Mouse (Mus musculus) embryonic facial prominence, embryonic 15.5 days (tissue): ENCODE data around the gene Tsfm. TPM values are rescaled to one million over a fixed set of nuclear protein-coding genes. Genes with fewer than 3 reads are reported as not detected.
"Not testable (repeated sequence)": the region's sequence is repeated elsewhere in the genome, so short reads cannot be mapped to it uniquely, and the experiment has no call there.

Experiments
- ATAC-seq: fragments of 200-750 bp; cut with Nextera tagmentation; 2 replicates; pipeline ENCODE4 v1.8.0; 2017; ENCODE audit warnings: low read depth, moderate TSS enrichment; ENCODE audit not compliant: insufficient number of reproducible peaks, low FRiP score, low TSS enrichment
- H3K27ac ChIP-seq: fragments of 300-500 bp; sonication (generic); replicated peaks from 2 replicates; pipeline ENCODE4 v1.5.1; 2015; ENCODE audit warnings: mild to moderate bottlenecking, inconsistent platforms
- H3K27me3 ChIP-seq: fragments of 300-500 bp; sonication (generic); 2 replicates; pipeline ENCODE4 v1.6.1; 2015; ENCODE audit warnings: inconsistent platforms
- H3K36me3 ChIP-seq: fragments of 300-500 bp; sonication (generic); 2 replicates; pipeline ENCODE4 v1.6.1; 2015; ENCODE audit warnings: mild to moderate bottlenecking, inconsistent platforms
- H3K4me1 ChIP-seq: fragments of 300-500 bp; sonication (generic); 2 replicates; pipeline ENCODE4 v1.6.1; 2015; ENCODE audit warnings: inconsistent platforms
- H3K4me2 ChIP-seq: fragments of 300-500 bp; sonication (generic); replicated peaks from 2 replicates; pipeline ENCODE4 v1.6.1; 2015; ENCODE audit warnings: mild to moderate bottlenecking, inconsistent platforms
- H3K4me3 ChIP-seq: fragments of 300-500 bp; sonication (generic); replicated peaks from 2 replicates; pipeline ENCODE4 v1.5.1; 2015; ENCODE audit warnings: mild to moderate bottlenecking, inconsistent platforms
- H3K9ac ChIP-seq: fragments of 300-500 bp; sonication (generic); 2 replicates; pipeline ENCODE4 v1.6.1; 2015; ENCODE audit warnings: inconsistent platforms
- H3K9me3 ChIP-seq: fragments of 300-500 bp; sonication (generic); replicated peaks from 2 replicates; pipeline ENCODE4 v1.6.1; 2016; ENCODE audit warnings: inconsistent platforms
- WGBS: fragments of 180-500 bp; shearing (Covaris S2); methylation state at CpG from one replicate; pipeline ENCODE4 v1.1.7; 2015; 5-methylcytosine and 5-hydroxymethylcytosine counted together
- polyA plus RNA-seq: library from polyadenylated mRNA; unstranded; fragments of >200 nt; fragmentation: Nextera tagmentation; extraction: Ambion mirVana; gene quantifications from 2 replicates; pipeline ENCODE4 v1.2.1, GENCODE M21; 2015

Tsfm gene
- polyA plus RNA-seq, 1 experiment from 2014 or later: 68.8 TPM

- 70% methylated on average over 5 of the region's 5 CpGs for WGBS
- Histone ChIP-seq H3K36me3 (peaks cover 30% of the 10 kb centered on the region), H3K4me1 (peaks cover 33% of the 10 kb centered on the region), H3K27ac (peak overlapping the region; percentile 71; the same call in 1 of the 2 replicates), H3K9ac (no peak overlapping the region), H3K9me3 (no peaks in the 10 kb centered on the region), H3K27me3 (no peaks in the 10 kb centered on the region), H3K4me2 (no peak overlapping the region), H3K4me3 (no peak overlapping the region)
- ATAC-seq: no peak
Observed at GRCm38 (mm10) chr10:127062503-127062902, 31.9 kb upstream of the Tsfm start.

DNA sequence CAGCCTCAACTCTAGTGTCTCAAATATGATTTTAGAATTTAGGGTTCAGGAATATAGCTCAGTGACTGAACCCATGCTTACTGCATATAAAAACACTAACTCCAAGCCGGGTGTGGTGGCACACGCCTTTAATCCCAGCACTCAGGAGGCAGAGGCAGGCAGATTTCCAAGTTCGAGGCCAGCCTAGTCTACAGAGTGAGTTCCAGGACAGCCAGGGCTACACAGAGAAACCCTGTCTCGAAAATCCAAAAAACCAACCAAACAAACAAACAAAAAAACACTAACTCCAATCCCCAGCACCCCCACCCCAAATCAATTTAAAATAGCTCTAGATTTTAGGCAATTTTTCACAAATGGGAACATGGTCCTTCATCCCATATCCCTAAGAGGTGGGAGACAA is 31.5 kb upstream of the Tsfm start:
- H3K9ac ChIP-seq, ATAC-seq, H3K27ac ChIP-seq, H3K4me2 ChIP-seq, H3K9me3 ChIP-seq, H3K4me3 ChIP-seq, H3K27me3 ChIP-seq: not testable (repeated sequence)
- Histone ChIP-seq H3K4me1 (peaks cover 33% of the 10 kb centered on the region), H3K36me3 (peaks cover 30% of the 10 kb centered on the region)
- 87% methylated on average over 4 of the region's 4 CpGs for WGBS

DNA sequence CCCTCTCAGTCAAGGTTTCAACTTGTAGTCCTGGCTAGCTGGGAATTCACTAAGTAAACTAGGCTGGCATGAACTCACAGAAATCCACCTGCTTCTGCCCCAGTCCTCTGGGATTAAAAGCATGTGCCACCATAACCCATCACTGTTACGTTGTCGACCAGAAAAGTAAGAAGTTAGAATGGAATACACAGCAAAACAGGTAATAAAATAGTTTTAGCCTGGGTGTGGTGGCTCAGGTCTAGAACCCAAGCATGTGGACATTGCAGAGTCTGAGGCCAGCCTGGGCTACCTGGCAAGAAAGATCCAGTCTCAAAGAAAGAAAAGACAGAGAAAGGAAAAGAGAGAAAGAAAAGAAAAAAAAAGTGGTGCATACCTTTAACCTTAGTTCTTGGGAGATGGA is 30.9 kb upstream of the Tsfm start:
- H3K4me2 ChIP-seq: no peak overlapping the region
- H3K9me3 ChIP-seq: no peaks in the 10 kb centered on the region
- no peak overlapping the region for H3K27ac ChIP-seq
- H3K9ac ChIP-seq: no peak overlapping the region
- H3K4me3 ChIP-seq: no peak overlapping the region
- peaks cover 33% of the 10 kb centered on the region for H3K4me1 ChIP-seq
- ATAC-seq: no peak
- WGBS: 74% methylated on average over 2 of the region's 2 CpGs
- peaks cover 25% of the 10 kb centered on the region for H3K36me3 ChIP-seq
- H3K27me3 ChIP-seq: no peaks in the 10 kb centered on the region

- Histone ChIP-seq H3K27ac (no peak overlapping the region), H3K27me3 (no peaks in the 10 kb centered on the region), H3K4me3 (no peak overlapping the region), H3K9me3 (no peaks in the 10 kb centered on the region), H3K9ac (no peak overlapping the region), H3K36me3 (peaks cover 24% of the 10 kb centered on the region), H3K4me2 (no peak overlapping the region), H3K4me1 (peaks cover 33% of the 10 kb centered on the region)
- no peak for ATAC-seq
- 36% methylated on average over 5 of the region's 5 CpGs for WGBS
Observed at GRCm38 (mm10) chr10:127061085-127061484, 30.4 kb upstream of the Tsfm start.

GRCm38 (mm10) chr10:127059968-127060916 is 29.6 kb upstream of the Tsfm start, which contains the start of gene March9:
TSS of gene March9 (minus strand) at chr10:127060184.
- Histone ChIP-seq H3K9me3 (no peaks in the 10 kb centered on the region), H3K27ac (peak within 1 kb of the TSS; percentile 70), H3K27me3 (no peaks in the 10 kb centered on the region), H3K36me3 (peaks cover 24% of the 10 kb centered on the region), H3K4me3 (peak within 1 kb of the TSS; percentile 78), H3K4me2 (peak within 1 kb of the TSS; percentile 86), H3K4me1 (peaks cover 33% of the 10 kb centered on the region), H3K9ac (peak within 1 kb of the TSS; percentile 73)
- ATAC-seq: peak; percentile 22
- under 1% methylated on average over 43 of the region's 72 CpGs for WGBS

DNA sequence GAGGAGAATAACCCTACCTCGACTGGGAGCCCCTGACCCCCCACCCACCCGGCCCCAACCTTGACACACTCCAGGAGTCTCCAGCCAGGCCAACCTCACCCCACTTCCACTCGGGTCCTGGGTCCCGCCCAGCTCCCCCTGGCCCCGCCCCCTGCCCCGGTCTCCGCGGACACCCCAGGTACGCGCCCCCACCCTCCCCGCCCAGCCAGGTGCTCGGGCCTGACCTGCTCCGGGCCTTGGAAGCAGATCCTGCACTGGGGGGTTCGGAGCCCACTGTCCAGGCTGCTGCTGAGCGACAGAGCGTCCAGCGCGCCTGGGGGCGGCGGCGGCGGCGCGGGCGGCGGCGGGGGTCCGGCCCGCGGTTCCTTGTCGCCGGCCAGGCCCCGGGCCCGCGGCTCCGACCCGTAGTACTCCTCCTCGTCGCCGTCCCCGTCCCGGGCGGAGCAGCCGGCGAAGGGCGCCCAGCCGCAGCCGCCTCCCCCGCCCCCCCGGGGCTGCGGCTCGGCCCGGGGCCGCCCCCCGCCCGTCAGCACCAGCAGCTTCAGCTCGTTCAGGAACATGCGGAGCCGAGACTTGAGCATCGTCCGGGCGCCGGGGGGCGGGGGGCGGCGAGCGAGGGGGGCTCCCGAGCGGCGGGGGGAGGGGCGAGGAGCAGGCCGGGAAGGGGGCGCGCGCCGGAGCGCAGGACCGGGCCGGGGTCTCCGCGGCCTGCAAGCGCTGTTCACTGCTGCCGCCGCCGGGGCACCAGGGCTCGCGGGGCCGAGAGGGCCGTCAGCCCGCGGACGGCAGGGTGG is 28.7 kb upstream of the Tsfm start:
- Histone ChIP-seq H3K36me3 (peaks cover 20% of the 10 kb centered on the region), H3K4me2 (peak overlapping the region; percentile 86), H3K9ac (peak overlapping the region; percentile 73), H3K27ac (peak overlapping the region; percentile 70), H3K9me3 (no peaks in the 10 kb centered on the region), H3K27me3 (no peaks in the 10 kb centered on the region), H3K4me3 (peak overlapping the region; percentile 78), H3K4me1 (peaks cover 24% of the 10 kb centered on the region)
- no peak; the same call in 1 of the 2 replicates for ATAC-seq
- WGBS: under 1% methylated on average over 61 of the region's 92 CpGs

DNA sequence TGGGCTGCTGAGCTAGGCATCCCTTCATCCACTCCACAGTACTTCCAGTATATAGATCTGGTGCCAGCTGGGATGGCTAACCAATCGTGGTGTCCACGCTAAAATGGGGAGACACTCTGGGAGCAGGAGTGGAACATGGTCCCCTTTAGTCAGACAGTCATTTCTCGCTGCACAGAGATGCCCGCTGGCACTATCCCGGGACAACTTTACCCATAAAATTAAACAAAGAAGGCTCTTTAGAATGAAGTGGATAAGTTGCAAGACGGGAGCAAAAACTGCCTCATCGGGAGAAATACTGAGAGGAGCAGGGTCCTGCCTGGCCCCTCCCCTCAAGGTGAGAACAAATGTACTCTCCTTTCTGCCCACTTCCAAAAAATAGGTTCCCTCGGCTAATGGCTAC is 28.1 kb upstream of the Tsfm start:
- 9% methylated on average over 8 of the region's 8 CpGs for WGBS
- peak overlapping the region; percentile 78 for H3K4me3 ChIP-seq
- H3K27me3 ChIP-seq: no peaks in the 10 kb centered on the region
- ATAC-seq: no peak
- peak overlapping the region; percentile 86 for H3K4me2 ChIP-seq
- H3K9ac ChIP-seq: no peak overlapping the region
- H3K36me3 ChIP-seq: peaks cover 20% of the 10 kb centered on the region
- H3K4me1 ChIP-seq: peaks cover 24% of the 10 kb centered on the region
- no peak overlapping the region for H3K27ac ChIP-seq
- H3K9me3 ChIP-seq: no peaks in the 10 kb centered on the region

GRCm38 (mm10) chr10:127058161-127058560 is 27.5 kb upstream of the Tsfm start:
- H3K27me3 ChIP-seq: no peaks in the 10 kb centered on the region
- 2% methylated on average over 9 of the region's 9 CpGs for WGBS
- peaks cover 24% of the 10 kb centered on the region for H3K4me1 ChIP-seq
- peak overlapping the region; percentile 86 for H3K4me2 ChIP-seq
- peaks cover 20% of the 10 kb centered on the region for H3K36me3 ChIP-seq
- H3K9ac ChIP-seq: no peak overlapping the region
- H3K9me3 ChIP-seq: no peaks in the 10 kb centered on the region
- ATAC-seq: no peak
- peak overlapping the region; percentile 78 for H3K4me3 ChIP-seq
- no peak overlapping the region for H3K27ac ChIP-seq

DNA sequence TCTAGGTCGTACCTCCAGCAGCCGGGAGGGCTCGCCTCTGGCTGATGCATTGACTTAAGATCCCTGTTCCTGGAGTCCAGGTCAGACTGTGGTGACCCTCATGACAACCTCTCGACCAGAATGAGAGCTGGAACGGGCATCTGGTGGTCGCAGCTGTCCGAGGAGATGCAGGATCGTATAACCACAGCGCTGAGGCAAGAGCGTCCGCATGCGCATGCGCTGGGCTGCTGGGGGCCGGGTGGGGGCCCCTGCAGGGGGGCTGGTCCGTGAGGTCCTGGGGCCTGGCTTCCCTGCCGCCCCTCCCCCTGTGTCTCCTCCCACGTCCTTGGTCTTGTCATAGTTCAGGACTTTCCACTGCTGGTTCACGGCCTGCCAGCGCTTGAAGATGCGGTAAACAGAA is 25.9 kb upstream of the Tsfm start:
- H3K27me3 ChIP-seq: peaks cover 7% of the 10 kb centered on the region; the same call in 1 of the 2 replicates
- peaks cover 20% of the 10 kb centered on the region for H3K4me1 ChIP-seq
- no peak overlapping the region for H3K4me2 ChIP-seq
- WGBS: 81% methylated on average over 20 of the region's 20 CpGs
- no peak overlapping the region for H3K27ac ChIP-seq
- H3K9me3 ChIP-seq: no peaks in the 10 kb centered on the region
- H3K4me3 ChIP-seq: no peak overlapping the region
- H3K9ac ChIP-seq: no peak overlapping the region
- no peak for ATAC-seq
- H3K36me3 ChIP-seq: peaks cover 20% of the 10 kb centered on the region

- 85% methylated on average over 8 of the region's 8 CpGs for WGBS
Observed at GRCm38 (mm10) chr10:127055406-127055805, 24.8 kb upstream of the Tsfm start.

DNA sequence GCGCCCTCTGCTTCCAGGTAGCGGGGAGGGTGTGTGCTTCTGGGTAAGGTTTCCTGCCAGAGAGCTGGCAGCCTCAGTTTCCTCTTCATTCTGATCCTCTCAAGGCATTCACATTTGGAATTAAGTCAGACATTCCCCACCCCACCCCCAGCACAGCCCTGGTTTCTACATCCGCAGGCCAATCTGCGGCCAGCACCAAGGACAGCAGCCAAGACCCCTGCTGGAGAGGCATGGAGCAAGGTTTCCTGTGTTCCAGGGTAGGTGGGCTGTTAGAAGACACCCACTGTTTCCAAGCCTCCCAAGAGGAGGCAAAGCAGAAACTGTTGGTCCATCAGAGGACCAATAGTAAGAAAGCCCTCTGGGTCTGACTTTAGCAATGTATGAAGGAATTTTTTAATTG is 24.0 kb upstream of the Tsfm start:
- no peak for ATAC-seq
- H3K4me3 ChIP-seq: no peak overlapping the region
- peaks cover 18% of the 10 kb centered on the region for H3K4me1 ChIP-seq
- H3K27ac ChIP-seq: no peak overlapping the region
- H3K9ac ChIP-seq: no peak overlapping the region
- peaks cover 20% of the 10 kb centered on the region for H3K36me3 ChIP-seq
- H3K4me2 ChIP-seq: no peak overlapping the region
- WGBS: 64% methylated on average over 4 of the region's 4 CpGs
- H3K27me3 ChIP-seq: peaks cover 25% of the 10 kb centered on the region
- no peaks in the 10 kb centered on the region for H3K9me3 ChIP-seq

More at GRCm38 (mm10) chr10:127055406-127055805, 24.8 kb upstream of the Tsfm start:
- no peak overlapping the region for H3K4me3 ChIP-seq
- H3K27me3 ChIP-seq: peaks cover 18% of the 10 kb centered on the region
- H3K4me1 ChIP-seq: peaks cover 16% of the 10 kb centered on the region
- H3K9ac ChIP-seq: no peak overlapping the region
- no peak overlapping the region for H3K27ac ChIP-seq
- no peak for ATAC-seq
- peaks cover 20% of the 10 kb centered on the region for H3K36me3 ChIP-seq
- H3K4me2 ChIP-seq: no peak overlapping the region
- H3K9me3 ChIP-seq: no peaks in the 10 kb centered on the region
